Mouse (Mus musculus) kidney, adult 2 months (tissue): Measurements from ENCODE around the gene Klk8. TPM values are rescaled to one million over a fixed set of nuclear protein-coding genes. Genes with fewer than 3 reads are reported as not detected.

Source experiments
- DNase-seq: peaks from one replicate; pipeline ENCODE4 v3.0.0; 2021
- H3K27ac ChIP-seq: fragments of 200-500 bp; 2 replicates; pipeline ENCODE4 v1.5.1; 2012; ENCODE audit warnings: low read depth, low read length, control low read depth, inconsistent platforms; ENCODE audit not compliant: insufficient read depth
- H3K27me3 ChIP-seq: fragments of 200-500 bp; replicated peaks from 2 replicates; pipeline ENCODE4 v1.6.1; 2012; ENCODE audit warnings: mild to moderate bottlenecking, moderate library complexity, low read length, inconsistent platforms; ENCODE audit not compliant: control insufficient read depth, insufficient read depth
- H3K36me3 ChIP-seq: fragments of 200-500 bp; 2 replicates; pipeline ENCODE4 v1.6.1; 2012; ENCODE audit warnings: mild to moderate bottlenecking, moderate library complexity, low read length, inconsistent platforms; ENCODE audit not compliant: control insufficient read depth, insufficient read depth
- H3K4me1 ChIP-seq: fragments of 200-500 bp; 2 replicates; pipeline ENCODE4 v1.6.1; 2011; ENCODE audit warnings: low read length; ENCODE audit not compliant: control insufficient read depth, insufficient read depth
- H3K4me3 ChIP-seq: fragments of 200-500 bp; 2 replicates; pipeline ENCODE4 v1.5.1; 2011; ENCODE audit warnings: mild to moderate bottlenecking, low read depth, low read length, control low read depth; ENCODE audit not compliant: insufficient read depth
- CTCF ChIP-seq: fragments of 200-500 bp; conservative IDR thresholded peaks from 2 replicates; pipeline ENCODE4 v1.5.1; 2011; ENCODE audit warnings: low read depth, mild to moderate bottlenecking, control low read depth, low read length, moderate library complexity, mixed read lengths; ENCODE audit not compliant: insufficient read depth, insufficient read length
- POLR2A ChIP-seq: fragments of 200-500 bp; IDR thresholded peaks from one replicate; pipeline ENCODE4 v1.6.1; 2011; ENCODE audit warnings: low read depth, low read length, control low read depth
- WGBS: fragments of 180-500 bp; shearing (Covaris S2); methylation state at CpG from one replicate; pipeline ENCODE4 v1.1.7; 2018; 5-methylcytosine and 5-hydroxymethylcytosine counted together
- polyA plus RNA-seq: library from polyadenylated mRNA; depleted of rRNA; stranded (reverse); fragments of >200 nt; gene quantifications from 2 replicates; pipeline ENCODE4 v1.2.3, GENCODE M21; 2012

Klk8 gene
- polyA plus RNA-seq, 1 experiment: 5.9 TPM

GRCm38 (mm10) chr7:43778176-43778970 lies 19.0 kb upstream of the Klk8 start:
- no peaks in the 10 kb centered on the region for H3K4me1 ChIP-seq
- DNase-seq: no peak
- 89% methylated on average over 10 of the region's 10 CpGs for WGBS
- H3K36me3 ChIP-seq: no peaks in the 10 kb centered on the region
- H3K4me3 ChIP-seq: no peak overlapping the region
- H3K27ac ChIP-seq: no peak overlapping the region
- no peaks in the 10 kb centered on the region for H3K27me3 ChIP-seq
- no peak for TF ChIP-seq POLR2A
- TF ChIP-seq CTCF: no peak

GRCm38 (mm10) chr7:43780241-43780640 lies 17.1 kb upstream of the Klk8 start:
- no peak overlapping the region for H3K4me3 ChIP-seq
- H3K27me3 ChIP-seq: no peaks in the 10 kb centered on the region
- WGBS: 59% methylated on average over 6 of the region's 6 CpGs
- H3K4me1 ChIP-seq: no peaks in the 10 kb centered on the region
- no peaks in the 10 kb centered on the region for H3K36me3 ChIP-seq
- TF ChIP-seq CTCF (no peak), POLR2A (no peak)
- no peak for DNase-seq
- H3K27ac ChIP-seq: no peak overlapping the region

- DNase-seq: no peak
These were observed 16.6 kb upstream of the Klk8 start, which contains the start of gene Klk10 for GRCm38 (mm10) chr7:43780746-43781145. Gene Klk10, plus strand, starts transcription at chr7:43781035.

GRCm38 (mm10) chr7:43781541-43781940 lies 15.8 kb upstream of the Klk8 start:
- no peak for DNase-seq
- Histone ChIP-seq H3K27me3 (no peaks in the 10 kb centered on the region), H3K4me3 (no peak overlapping the region), H3K4me1 (no peaks in the 10 kb centered on the region), H3K36me3 (no peaks in the 10 kb centered on the region), H3K27ac (no peak overlapping the region)
- TF ChIP-seq CTCF: no peak
- TF ChIP-seq POLR2A: no peak
- WGBS: 91% methylated on average over 11 of the region's 11 CpGs

More at GRCm38 (mm10) chr7:43780746-43781145, 16.6 kb upstream of the Klk8 start, which contains the start of gene Klk10:
- 48% methylated on average over 5 of the region's 5 CpGs for WGBS
- Histone ChIP-seq H3K4me3 (no peak within 1 kb of the TSS), H3K4me1 (no peaks in the 10 kb centered on the region), H3K36me3 (no peaks in the 10 kb centered on the region), H3K27me3 (no peaks in the 10 kb centered on the region), H3K27ac (no peak within 1 kb of the TSS)
- TF ChIP-seq POLR2A (no peak), CTCF (no peak)

- Histone ChIP-seq H3K27ac (no peak overlapping the region), H3K36me3 (no peaks in the 10 kb centered on the region), H3K4me3 (peak overlapping the region; percentile 2; the same call in 1 of the 2 replicates), H3K4me1 (no peaks in the 10 kb centered on the region), H3K27me3 (no peaks in the 10 kb centered on the region)
- no peak for TF ChIP-seq POLR2A
- peak; percentile 77 for TF ChIP-seq CTCF
- peak; percentile 76 for DNase-seq
- WGBS: 8% methylated on average over 36 of the region's 36 CpGs
These were observed 14.8 kb upstream of the Klk8 start for GRCm38 (mm10) chr7:43782275-43783265.

GRCm38 (mm10) chr7:43785286-43785685 lies 12.1 kb upstream of the Klk8 start:
- Histone ChIP-seq H3K4me3 (no peak overlapping the region), H3K4me1 (no peaks in the 10 kb centered on the region), H3K36me3 (no peaks in the 10 kb centered on the region), H3K27ac (no peak overlapping the region), H3K27me3 (no peaks in the 10 kb centered on the region)
- WGBS: 87% methylated on average over 1 of the region's 1 CpGs
- DNase-seq: peak; percentile 39
- TF ChIP-seq CTCF (0 out of 2 replicates have a peak, but pooled peaks have one; percentile 30), POLR2A (no peak)

- no peak overlapping the region for H3K4me3 ChIP-seq
- no peak overlapping the region for H3K27ac ChIP-seq
- 78% methylated on average over 3 of the region's 3 CpGs for WGBS
- H3K27me3 ChIP-seq: no peaks in the 10 kb centered on the region
- no peak for DNase-seq
- TF ChIP-seq POLR2A (no peak), CTCF (no peak)
- no peaks in the 10 kb centered on the region for H3K36me3 ChIP-seq
- no peaks in the 10 kb centered on the region for H3K4me1 ChIP-seq
These were observed 9.3 kb upstream of the Klk8 start for GRCm38 (mm10) chr7:43788096-43788495.
